Mouse (Mus musculus) skeletal muscle tissue, adult 2 months (tissue): ENCODE data around the gene Ndufaf8.

Experiments used
- DNase-seq: peaks from one replicate; pipeline ENCODE4 v3.0.0-alpha.2; 2012; ENCODE audit warnings: low read depth, low spot score

Ndufaf8 gene

DNA sequence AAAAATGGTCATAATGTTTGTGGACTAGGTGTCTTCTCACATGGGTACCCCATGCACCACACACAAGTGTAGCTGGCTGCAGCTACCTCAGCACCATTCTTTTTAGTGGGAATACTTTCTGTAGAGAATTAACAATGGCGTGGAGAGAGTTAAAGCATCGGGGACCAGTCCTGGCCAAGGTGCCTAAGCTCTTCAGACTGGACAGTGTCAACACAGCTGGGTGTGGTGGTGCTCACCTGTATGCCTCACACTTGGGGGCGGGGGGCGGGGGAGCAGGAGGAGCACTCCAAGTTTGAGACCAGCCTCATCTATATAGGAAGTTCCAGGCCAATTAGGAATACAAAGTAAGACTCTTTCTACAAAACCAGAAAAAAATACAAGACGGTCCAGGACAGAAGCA is 35.4 kb downstream of the Ndufaf8 start:
- DNase-seq = no peak

DNA sequence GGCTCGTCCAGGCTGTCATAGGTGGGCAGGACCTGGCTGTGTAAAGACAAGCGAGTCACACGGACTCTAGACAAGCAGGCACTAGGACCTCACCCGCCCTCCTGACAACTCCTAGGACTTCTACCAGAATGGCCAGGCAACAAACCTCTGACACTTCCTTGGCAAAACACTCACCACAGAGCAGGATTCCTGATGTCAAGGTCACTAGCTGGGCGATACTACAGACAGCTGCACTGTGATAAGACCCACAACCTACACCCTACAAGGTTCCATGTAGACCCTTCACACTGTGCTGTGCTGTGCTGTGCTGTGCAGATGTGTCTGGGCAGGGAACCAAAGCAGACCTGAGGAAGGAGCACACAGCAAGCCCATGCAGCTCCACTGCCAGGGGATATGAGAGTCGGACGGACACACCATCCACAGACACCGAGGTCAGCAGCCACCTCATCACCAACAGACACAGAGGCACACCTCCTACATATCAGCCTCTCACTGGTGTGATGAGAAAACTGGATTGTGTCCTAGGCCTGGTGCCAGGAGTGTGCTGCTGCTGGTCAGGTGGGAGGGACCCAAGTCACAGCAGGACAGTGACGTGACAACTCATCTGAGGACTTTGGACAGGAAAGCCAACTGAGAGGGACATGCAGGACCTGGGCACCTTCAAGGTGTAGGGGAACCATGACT is 36.3 kb downstream of the Ndufaf8 start:
- no peak for DNase-seq

DNA sequence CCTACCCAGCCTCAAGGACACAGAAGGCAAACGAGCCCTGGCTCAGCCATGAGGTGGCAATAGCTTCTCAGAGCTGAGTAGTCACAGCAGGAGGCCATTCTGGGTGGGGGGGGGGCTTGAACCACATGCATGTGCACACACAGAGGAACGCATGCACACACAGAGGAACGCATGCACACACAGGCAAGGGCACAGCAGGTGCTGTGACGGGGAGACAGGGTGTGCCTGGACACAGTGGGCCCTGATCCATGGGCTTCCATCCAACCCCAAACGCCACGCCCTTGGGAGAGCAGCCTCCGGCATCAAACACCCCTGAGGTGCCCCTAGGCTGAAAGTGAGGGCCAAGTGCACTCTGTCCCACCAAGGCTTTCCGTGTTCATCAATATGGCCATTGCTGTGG is 37.5 kb downstream of the Ndufaf8 start:
- DNase-seq = no peak

DNA sequence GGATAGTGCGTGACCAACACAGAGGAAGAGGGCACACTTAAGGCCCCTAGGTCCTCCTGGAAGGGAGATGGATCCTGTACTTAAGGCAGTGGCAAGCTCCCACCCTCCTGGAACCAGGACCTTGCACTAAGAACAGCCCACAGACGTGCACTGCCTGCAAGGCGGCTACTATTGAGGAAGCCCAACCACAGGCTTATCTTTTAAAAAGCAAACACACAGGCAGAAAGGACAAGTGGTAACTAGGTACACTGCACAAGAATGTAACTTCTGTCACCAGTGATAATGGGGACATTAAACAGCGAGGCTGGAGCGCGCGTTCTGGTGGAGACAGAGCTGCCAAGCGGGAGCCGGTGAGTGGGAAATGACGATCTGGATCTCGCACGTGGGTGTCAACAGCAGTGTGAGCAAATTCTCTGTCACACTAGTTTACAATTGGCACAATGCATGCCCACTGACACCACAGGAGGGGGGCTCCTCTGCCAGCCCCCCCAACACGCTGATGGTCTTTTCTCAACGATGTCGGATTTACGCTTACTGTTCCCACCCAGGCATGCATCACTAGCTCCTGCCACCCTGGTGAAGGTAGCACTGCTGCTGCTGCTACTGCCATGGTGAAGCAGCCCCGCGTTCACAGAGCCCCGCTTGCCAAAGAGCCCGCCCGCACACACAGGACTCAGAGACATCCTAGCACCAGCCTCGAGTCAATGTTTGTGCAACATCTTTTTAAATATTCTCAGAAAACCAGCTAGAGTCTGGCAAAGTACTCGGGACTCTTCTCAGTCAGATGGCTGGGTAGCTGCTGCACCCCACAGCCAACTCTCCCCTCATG is 38.3 kb downstream of the Ndufaf8 start:
- no peak for DNase-seq

DNA sequence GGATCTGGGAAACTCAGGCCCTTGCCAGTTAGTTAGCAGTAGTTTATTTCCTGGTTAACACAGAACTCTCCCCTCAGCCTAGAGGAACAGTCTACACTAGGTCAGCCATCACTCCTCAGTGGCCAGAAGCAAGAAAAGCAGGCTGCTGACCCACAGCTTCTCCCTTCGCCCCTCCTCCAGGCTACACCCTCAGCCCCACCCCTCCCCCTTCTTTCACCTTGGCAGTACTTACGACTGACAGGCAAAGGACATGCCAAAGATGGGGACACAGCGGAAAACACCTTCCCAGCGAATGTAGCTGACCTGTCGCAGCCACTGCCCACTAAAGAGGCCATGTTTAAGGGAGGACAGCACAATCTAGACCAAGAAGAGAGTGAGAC is 38.9 kb downstream of the Ndufaf8 start:
- no peak for DNase-seq

DNA sequence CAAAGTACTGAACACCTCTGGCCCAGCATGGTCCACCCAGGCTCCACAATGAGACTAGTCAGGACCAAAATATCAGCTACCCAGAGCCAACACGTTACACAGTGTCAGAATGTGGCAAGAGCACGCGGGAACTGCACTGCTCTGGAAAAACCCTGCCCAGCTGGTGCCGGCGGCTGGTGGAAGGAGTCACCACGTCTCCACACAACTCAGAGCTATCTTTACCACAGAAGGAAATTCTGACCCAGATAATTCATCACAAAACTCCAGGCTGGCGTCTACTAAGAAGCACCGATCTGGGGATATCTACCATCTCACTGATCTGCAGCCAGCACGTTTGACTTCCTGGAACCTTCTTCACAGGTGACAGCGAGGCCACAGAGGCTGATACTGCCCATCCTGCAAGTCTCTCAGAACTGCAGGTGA is 40.6 kb downstream of the Ndufaf8 start:
- no peak for DNase-seq

DNA sequence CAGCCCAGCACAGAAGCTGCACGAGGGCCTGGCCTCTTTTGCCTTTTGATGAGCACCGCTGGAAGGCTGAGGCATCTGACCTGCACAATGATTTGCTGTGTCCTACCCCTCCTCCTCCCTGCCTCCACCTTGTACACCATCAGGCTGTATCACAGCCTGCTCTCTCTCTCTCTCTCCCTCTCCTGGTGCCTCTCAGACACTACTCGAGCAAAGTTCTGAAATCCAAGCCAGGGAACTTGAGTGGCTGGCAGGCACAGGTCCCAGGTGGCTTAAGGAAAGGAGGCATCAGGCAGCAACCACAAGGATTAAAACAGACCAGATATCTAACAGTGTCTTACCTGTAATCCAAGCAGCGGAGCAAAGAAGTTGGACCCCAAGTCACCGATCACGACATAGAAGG is 41.5 kb downstream of the Ndufaf8 start:
- peak; percentile 66 for DNase-seq

DNA sequence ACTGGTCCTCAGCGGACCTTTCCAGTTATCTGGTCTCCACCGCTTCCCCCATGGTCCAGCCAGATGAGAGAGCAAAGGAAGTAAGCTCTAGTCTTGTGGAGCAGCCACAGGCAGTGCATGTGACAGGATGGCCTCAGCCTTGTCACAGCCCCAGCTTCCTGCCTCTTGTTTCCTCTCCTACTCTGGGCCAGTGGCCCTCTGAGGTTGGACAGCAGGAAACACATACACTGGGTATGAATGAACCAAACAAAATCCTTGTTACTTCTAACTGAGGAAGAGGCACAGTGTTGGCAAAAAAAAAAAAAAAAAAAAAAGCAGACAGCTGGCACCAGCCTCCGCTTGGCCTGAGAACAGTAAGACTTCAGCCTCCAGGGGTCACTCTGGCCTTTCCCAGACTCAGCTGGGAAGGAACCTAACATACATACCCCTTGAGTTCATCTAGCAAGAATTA is 43.9 kb downstream of the Ndufaf8 start:
- peak; percentile 65 for DNase-seq

DNA sequence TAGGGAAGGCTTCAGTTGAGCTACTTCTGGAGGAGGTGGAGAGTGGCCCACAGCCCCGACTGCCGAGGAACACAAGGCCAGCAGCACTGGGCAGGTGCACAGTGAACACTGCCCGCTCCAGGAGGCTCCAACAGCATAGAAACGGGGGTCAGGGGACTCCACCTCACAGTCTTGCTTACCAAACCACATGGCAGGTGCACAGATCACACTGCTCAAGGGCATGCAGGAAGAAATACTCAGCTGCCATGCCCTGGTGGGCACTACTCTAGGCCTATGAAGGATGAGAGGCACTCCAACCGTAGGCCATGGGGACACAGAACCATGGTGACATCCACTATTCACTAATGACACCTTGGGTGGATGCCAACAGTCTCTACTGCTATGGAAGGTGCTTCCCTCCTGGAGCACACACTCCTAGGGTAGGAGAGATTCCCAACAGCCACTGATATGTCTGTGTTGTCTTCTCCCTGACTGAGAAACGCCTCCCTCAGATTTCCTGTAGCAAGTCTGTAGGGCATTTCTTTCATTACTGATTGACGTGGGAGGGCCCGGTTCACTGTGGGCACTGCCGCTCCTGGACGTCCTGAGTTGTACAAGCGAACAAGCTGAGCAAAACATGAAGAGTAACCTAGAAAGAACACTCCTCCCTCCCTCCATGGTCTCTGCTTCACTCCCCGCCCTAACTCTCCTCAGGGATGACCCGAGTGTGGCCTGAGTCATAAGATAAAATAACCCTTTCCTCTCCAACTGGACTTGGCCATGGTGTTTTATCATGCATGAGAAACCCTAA is 45.2 kb downstream of the Ndufaf8 start:
- DNase-seq = no peak

DNA sequence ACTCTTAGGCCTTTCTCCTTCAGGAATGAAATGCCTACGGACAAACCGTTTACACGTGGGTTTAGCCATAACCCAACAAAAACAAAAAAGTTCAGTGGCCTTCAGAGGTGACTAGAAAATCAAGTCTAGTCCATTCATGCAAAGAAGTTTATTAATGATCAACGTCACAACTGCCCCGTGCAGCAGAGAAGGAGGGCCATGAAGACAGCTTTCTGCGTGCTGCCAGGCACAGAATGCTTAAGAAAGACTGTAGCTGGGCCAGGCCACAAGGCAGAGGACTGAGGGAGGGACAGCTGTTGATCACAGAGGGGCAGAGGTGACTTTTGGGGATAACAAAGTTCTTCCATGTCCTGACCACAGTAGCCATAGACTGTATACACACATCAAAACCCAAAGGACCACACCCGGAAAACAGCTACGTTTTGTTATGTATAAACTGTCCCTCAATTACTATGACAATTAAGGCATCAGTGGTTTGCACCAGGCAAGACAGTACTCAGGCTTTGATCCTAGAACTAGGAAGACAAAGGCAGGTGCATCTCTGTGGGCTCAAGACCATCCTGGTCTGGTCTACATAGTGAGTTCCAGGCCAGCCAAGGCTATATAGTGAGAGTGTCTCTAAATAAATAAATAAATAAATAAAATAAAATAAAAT is 49.6 kb downstream of the Ndufaf8 start:
- DNase-seq = no peak

DNA sequence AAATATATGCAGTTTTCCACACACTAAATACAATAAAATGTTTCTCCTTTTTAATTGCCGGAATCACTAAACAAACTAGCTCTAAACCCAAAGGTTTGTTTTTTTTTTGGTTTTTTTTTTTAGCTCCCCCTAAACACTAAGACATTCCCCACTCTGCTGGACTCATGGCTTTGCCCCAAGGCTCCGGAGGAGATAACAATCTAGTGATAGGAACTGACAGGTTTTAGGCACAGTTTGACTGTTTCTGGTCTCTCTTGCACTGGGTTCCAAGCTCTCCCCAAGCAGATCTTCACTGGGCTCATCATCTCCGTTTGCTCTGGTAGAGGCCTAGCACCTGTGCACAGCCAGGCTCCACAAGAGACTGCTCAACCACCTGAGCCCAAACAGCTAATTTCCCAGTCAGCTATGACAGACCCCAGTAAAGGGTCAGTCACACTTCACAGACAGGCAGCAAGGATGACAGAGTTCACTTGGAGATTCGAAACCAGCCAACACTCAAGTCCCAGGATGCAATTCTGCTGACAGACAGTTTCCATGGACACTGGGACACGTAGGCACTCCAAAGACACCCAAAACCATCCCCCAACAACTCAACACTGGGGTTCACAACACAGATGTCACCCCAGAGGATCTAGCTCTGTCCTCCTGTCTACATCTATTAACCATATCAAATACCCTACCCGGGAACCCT is 50.9 kb downstream of the Ndufaf8 start:
- no peak for DNase-seq
